Mouse (Mus musculus) brown adipose tissue, adult 24 weeks (tissue): Measurements from ENCODE around the gene Foxred1. TPM values are rescaled to one million over a fixed set of nuclear protein-coding genes. Genes with fewer than 3 reads are reported as not detected.

Experiments used
- H3K27ac ChIP-seq: fragments of 200-500 bp; replicated peaks from 2 replicates; pipeline ENCODE4 v1.5.1; 2012; ENCODE audit warnings: low read depth, mild to moderate bottlenecking, low read length
- H3K4me1 ChIP-seq: fragments of 200-500 bp; 2 replicates; pipeline ENCODE4 v1.6.1; 2012; ENCODE audit warnings: low read length, mixed read lengths; ENCODE audit not compliant: control insufficient read depth, insufficient read depth, insufficient read length
- H3K4me3 ChIP-seq: fragments of 200-500 bp; 2 replicates; pipeline ENCODE4 v1.5.1; 2012; ENCODE audit warnings: low read depth, mild to moderate bottlenecking, low read length, moderate library complexity; ENCODE audit not compliant: insufficient read depth
- polyA plus RNA-seq: library from polyadenylated mRNA; stranded (reverse); fragments of >200 nt; gene quantifications from 2 replicates; pipeline ENCODE4 v1.2.4, GENCODE M21; 2012; ENCODE audit not compliant: missing spikeins, insufficient read depth, insufficient read length

Foxred1 gene
- polyA plus RNA-seq, 1 experiment, result 95.2 TPM

GRCm38 (mm10) chr9:35200529-35201060, 10.3 kb downstream of the Foxred1 start:
- H3K4me1 ChIP-seq, result peaks cover 2% of the 10 kb centered on the region; the same call in 1 of the 2 replicates
- no peak overlapping the region for H3K27ac ChIP-seq
- H3K4me3 ChIP-seq, result peak overlapping the region; percentile 76

- peak within 1 kb of the TSS; percentile 81 for H3K27ac ChIP-seq
- peak within 1 kb of the TSS; percentile 76 for H3K4me3 ChIP-seq
- H3K4me1 ChIP-seq, result peaks cover 2% of the 10 kb centered on the region; the same call in 1 of the 2 replicates
Observed at GRCm38 (mm10) chr9:35199772-35200471, 10.9 kb downstream of the Foxred1 start, which contains the start of the genes Srpr and Tirap. Gene Srpr, plus strand, starts transcription at chr9:35200175. Gene Tirap, minus strand, starts transcription at chr9:35200291.

GRCm38 (mm10) chr9:35198945-35199771, 11.7 kb downstream of the Foxred1 start:
- H3K27ac ChIP-seq, result peak overlapping the region; percentile 69
- H3K4me1 ChIP-seq, result peaks cover 2% of the 10 kb centered on the region; the same call in 1 of the 2 replicates
- peak overlapping the region; percentile 76 for H3K4me3 ChIP-seq

GRCm38 (mm10) chr9:35198351-35198750, 12.5 kb downstream of the Foxred1 start:
- 0 out of 2 replicates have a peak overlapping the region, but pooled peaks have one; percentile 76 for H3K4me3 ChIP-seq

GRCm38 (mm10) chr9:35197625-35198024, 13.2 kb downstream of the Foxred1 start:
- no peak overlapping the region for H3K4me3 ChIP-seq

More at GRCm38 (mm10) chr9:35198351-35198750, 12.5 kb downstream of the Foxred1 start:
- H3K27ac ChIP-seq, result no peak overlapping the region
- H3K4me1 ChIP-seq, result peaks cover 2% of the 10 kb centered on the region; the same call in 1 of the 2 replicates

GRCm38 (mm10) chr9:35194048-35194447, 16.8 kb downstream of the Foxred1 start:
- H3K4me1 ChIP-seq, result no peaks in the 10 kb centered on the region
- no peak overlapping the region for H3K27ac ChIP-seq
- no peak overlapping the region for H3K4me3 ChIP-seq

More at GRCm38 (mm10) chr9:35197625-35198024, 13.2 kb downstream of the Foxred1 start:
- Histone ChIP-seq H3K4me1 (peaks cover 2% of the 10 kb centered on the region; the same call in 1 of the 2 replicates), H3K27ac (no peak overlapping the region)

- Histone ChIP-seq H3K4me3 (no peak overlapping the region), H3K27ac (no peak overlapping the region), H3K4me1 (no peaks in the 10 kb centered on the region)
Observed at GRCm38 (mm10) chr9:35192983-35193542, 17.8 kb downstream of the Foxred1 start.

GRCm38 (mm10) chr9:35188700-35189099, 22.2 kb downstream of the Foxred1 start:
- H3K27ac ChIP-seq, result no peak overlapping the region
- peak overlapping the region; percentile 7; the same call in 1 of the 2 replicates for H3K4me3 ChIP-seq
- H3K4me1 ChIP-seq, result no peaks in the 10 kb centered on the region

GRCm38 (mm10) chr9:35187351-35187903, 23.4 kb downstream of the Foxred1 start:
- Histone ChIP-seq H3K27ac (no peak overlapping the region), H3K4me1 (no peaks in the 10 kb centered on the region)

GRCm38 (mm10) chr9:35186430-35186829, 24.4 kb downstream of the Foxred1 start:
- H3K27ac ChIP-seq, result no peak overlapping the region
- H3K4me1 ChIP-seq, result no peaks in the 10 kb centered on the region
- no peak overlapping the region for H3K4me3 ChIP-seq

More at GRCm38 (mm10) chr9:35187351-35187903, 23.4 kb downstream of the Foxred1 start:
- no peak overlapping the region for H3K4me3 ChIP-seq

- Histone ChIP-seq H3K4me3 (no peak overlapping the region), H3K4me1 (no peaks in the 10 kb centered on the region), H3K27ac (no peak overlapping the region)
Observed at GRCm38 (mm10) chr9:35183359-35183758, 27.5 kb downstream of the Foxred1 start.

GRCm38 (mm10) chr9:35182832-35183231, 28.0 kb downstream of the Foxred1 start:
- Histone ChIP-seq H3K4me3 (no peak overlapping the region), H3K27ac (no peak overlapping the region), H3K4me1 (no peaks in the 10 kb centered on the region)

GRCm38 (mm10) chr9:35176124-35176659, 34.7 kb downstream of the Foxred1 start:
- Histone ChIP-seq H3K4me1 (peaks cover 3% of the 10 kb centered on the region; the same call in 1 of the 2 replicates), H3K4me3 (peak overlapping the region; percentile 80), H3K27ac (no peak overlapping the region)
